Mouse (Mus musculus) E14TG2a.4 (cell line): ENCODE data around the gene Hist1h2ae.
"Not testable (repeated sequence)": the region's sequence is repeated elsewhere in the genome, so short reads cannot be mapped to it uniquely, and the experiment has no call there.

Source experiments
- CTCF ChIP-seq: conservative IDR thresholded peaks from 2 replicates; pipeline ENCODE4 v1.5.1; 2014; ENCODE audit warnings: low read length
- NANOG ChIP-seq: IDR thresholded peaks from 2 replicates; pipeline ENCODE4 v1.6.1; 2014; ENCODE audit warnings: borderline replicate concordance, low read length, mixed read lengths

DNA sequence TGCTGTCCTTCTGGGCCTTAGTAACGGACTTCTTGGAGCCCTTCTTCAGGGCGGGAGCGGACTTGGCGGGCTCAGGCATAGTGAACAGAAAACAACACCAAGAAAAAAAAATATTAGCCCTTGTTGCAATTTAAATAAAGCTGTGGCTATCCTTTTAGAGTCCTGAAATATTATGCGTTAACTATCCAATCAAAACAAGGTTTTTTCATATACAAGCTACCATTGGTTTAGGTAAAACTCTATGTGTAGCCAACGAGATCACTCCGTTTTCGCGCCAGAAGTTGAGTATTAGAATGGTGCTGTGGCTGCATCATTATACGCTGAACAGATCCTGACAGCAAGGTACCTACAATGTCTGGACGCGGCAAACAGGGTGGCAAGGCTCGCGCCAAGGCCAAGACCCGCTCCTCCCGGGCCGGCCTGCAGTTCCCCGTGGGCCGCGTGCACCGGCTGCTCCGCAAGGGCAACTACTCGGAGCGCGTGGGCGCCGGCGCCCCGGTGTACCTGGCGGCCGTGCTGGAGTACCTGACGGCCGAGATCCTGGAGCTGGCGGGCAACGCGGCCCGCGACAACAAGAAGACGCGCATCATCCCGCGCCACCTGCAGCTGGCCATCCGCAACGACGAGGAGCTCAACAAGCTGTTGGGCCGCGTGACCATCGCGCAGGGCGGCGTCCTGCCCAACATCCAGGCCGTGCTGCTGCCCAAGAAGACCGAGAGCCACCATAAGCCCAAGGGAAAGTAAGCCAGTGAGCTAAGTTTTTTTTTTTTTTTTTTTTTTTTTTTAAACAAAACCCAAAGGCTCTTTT lies 37.3 kb downstream of the Hist1h2ae start, which contains the start of gene Hist1h2af:
- TF ChIP-seq CTCF, NANOG: not testable (repeated sequence)
